Mouse (Mus musculus) heart, postnatal 0 days (tissue): ENCODE data around the gene Arsb.

Experiments used
- CTCF ChIP-seq: IDR thresholded peaks from 2 replicates; pipeline ENCODE4 v1.5.1; 2016; ENCODE audit warnings: antibody characterized with exemption, control low read depth, low read depth
- EP300 ChIP-seq: IDR thresholded peaks from 2 replicates; pipeline ENCODE4 v1.6.1; 2016; ENCODE audit warnings: antibody characterized with exemption, low read depth

DNA sequence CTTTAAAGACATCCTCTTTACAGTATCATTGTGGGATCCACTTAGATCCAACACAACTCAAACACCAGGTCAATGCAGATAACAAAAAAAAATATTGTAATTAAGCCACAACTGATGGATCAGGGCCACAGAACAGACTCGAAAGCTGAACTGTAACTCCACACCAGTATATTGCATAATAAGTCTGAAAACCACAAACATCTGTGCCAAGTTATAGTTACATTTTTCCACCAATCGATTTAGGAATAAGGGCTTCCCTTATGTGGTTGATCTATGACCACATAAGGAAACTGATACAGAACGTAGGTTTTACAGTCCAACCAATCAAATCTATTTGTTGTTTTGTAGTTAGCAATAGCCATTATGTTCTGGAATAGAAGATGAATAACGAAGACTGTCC, 16.3 kb upstream of the Arsb start:
- TF ChIP-seq CTCF (no peak), EP300 (no peak)
